Mouse (Mus musculus) embryo, embryonic 9.5 days (tissue): ENCODE data around the gene Gm10696.
"Not testable (repeated sequence)": the region's sequence is repeated elsewhere in the genome, so short reads cannot be mapped to it uniquely, and the experiment has no call there.

ENCODE experiments used
- DNase-seq: peaks from one replicate; pipeline ENCODE4 v3.0.0-alpha.2; 2017; ENCODE audit errors: extremely low spot score

Gm10696 gene

DNA sequence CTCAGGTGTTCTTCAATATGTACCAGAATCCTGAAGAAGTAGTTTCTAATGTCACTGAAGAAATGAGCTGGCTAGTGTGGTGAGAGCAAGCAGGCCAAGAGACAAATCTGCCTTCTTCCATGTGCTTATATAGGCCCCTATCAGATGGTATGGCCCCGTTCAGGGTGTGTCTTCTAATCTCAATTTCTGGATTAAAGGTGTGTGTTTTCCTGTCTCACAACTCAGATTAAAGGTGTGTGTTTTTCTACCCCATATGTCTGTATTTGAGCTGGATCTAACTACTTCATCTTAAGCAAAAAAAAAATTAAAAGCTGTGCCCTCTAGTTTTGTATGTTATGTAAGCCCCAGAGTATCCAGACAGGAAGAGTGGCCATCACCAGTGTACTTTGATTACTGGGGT, at the start of gene Gm10696:
Gene Gm10696, minus strand, starts transcription at position 101 of the 400 bp plus-strand sequence.
- DNase-seq, result not testable (repeated sequence)

DNA sequence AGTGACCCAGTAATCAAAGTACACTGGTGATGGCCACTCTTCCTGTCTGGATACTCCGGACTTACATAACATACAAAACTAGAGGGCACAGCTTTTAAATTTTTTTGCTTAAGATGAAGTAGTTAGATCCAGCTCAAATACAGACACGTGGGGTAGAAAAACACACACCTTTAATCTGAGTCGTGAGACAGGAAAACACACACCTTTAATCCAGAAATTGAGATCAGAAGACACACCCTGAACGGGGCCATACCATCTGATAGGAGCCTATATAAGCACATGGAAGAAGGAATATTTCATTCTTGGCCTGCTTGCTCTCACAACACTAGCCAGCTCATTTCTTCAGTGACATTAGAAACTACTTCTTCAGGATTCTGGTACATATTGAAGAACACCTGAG, 18.4 kb upstream of the Gm10696 start, which contains the start of gene Gm5286:
Gene Gm5286, plus strand, starts transcription at position 301 of the 400 bp plus-strand sequence.
- DNase-seq, result not testable (repeated sequence)

DNA sequence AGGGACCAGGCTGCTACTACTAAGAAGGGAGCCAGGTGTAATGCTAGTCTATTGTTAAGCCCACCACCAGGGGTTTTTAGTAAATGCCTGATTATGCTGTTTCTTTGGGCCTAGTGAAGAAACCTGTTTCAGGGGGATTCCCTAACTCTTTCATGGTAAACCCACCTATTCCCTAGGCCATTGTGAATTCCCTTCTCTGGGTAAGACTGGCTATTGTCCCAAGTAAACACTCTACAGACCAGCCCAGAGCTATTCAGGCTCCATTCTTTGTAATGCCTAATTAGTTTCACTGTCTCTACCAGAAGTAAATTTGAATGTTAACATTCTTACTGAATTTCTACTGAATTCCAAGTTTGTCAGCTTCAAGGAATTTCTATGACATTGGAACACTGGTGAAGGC, 10.6 kb downstream of the Gm10696 start:
- not testable (repeated sequence) for DNase-seq
